Mouse (Mus musculus) adipocyte (in vitro differentiated cells): ENCODE results near the gene Prr23a3.

ENCODE experiments used
- DNase-seq: peaks from one replicate; pipeline ENCODE4 v3.0.0-alpha.2; 2016; ENCODE audit warnings: low spot score

The Prr23a3 gene

GRCm38 (mm10) chr9:98864571-98864970 lies at the start of gene Prr23a3:
Gene Prr23a3 (plus strand): TSS chr9:98864767.
- no peak for DNase-seq

DNA sequence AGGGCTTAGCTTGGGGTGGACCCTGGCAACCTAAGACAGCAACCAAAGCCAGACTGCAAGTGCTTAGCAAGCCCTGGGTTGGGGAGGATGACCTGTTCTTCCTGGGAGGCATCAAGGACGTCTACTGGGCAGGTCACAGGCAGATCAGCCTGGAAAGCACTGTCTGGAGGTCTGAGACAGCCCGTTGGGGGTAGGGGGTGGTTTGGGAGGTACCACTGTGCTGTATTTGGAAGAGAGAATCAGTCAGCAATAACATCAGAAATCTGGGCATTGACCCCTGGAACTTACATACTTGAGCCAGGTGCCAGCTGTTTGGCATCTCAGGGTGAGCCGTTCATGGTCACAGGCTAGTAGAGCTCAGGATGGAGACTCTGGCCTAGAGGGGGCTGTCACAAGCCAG lies 48.5 kb upstream of the Prr23a3 start:
- DNase-seq: no peak

DNA sequence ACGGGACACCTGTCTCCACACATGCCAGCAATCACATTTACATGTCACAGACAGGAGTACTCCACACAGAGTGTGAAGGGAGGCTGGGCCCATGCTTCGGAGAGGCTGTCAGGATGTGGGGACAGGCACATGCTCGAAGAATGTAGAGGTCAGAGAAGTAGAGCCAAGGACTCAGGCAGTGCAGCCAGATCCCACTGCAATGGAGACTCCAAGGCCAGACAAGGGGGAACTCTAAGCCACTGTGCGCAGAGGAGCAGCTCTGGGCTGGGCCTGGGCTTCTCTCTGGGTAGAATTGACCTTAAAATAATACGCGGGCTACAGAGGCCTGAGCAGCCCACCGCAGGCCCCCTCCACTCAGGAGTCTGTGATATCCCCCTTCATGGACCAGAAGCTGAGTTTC lies 47.0 kb upstream of the Prr23a3 start:
- no peak for DNase-seq

DNA sequence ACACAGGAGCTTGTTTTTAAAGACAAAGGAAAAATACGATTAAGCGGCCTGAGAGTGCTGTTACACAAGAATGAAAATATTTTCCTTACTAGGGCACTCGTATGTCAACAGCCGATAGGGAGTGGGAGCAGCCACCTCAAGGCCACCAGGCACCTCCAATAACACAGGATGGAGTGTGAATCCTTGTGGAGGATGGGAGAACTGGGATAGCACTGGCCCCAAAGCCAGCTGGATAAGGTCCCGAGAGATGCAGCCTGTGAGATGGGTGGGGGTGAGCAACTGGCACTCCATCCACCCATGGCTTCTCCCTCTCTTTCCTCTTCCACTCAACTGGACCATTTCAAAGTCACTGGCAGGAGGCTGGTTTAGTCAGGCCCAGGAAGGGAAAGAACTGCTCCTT lies 45.6 kb upstream of the Prr23a3 start:
- DNase-seq: no peak

DNA sequence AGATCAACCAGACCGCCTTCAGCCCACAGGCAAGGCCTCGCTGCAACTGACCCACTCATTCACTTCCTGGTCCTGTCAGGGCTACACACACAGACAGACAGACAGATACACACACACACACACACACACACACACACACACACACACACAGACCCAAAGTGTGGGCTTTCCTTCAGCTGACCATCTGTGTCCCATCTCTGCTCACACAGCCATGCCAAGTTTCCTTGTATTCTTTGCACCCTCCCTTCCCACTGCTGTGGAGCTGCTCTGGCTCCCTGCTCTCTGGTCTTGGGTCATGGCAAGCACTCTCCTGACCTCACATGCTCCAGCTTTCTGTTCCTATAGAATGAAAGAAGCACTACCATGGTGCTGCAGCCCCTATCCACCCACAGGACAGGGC lies 45.1 kb upstream of the Prr23a3 start:
- DNase-seq: no peak

DNA sequence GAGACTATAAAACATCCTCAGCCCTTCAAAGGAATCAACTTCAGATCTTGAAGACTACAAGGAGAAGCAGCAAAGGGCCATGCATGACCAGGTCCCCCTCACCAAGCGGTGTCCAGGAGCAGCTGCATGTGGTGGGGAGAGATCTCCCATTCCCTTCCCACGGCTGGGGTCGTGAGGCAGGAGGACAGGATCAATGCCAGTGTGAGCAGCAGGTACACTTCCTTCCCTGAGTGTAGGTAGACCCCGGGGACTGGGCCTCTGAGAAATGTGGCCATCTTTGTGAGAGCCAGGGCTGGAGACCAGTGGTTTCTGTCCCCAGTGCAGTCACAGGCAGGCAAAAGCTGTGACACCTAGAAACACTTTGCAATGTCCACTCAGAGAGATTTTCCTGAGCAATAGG lies 44.1 kb upstream of the Prr23a3 start:
- no peak for DNase-seq

GRCm38 (mm10) chr9:98821067-98821466 lies 43.5 kb upstream of the Prr23a3 start:
- no peak for DNase-seq

DNA sequence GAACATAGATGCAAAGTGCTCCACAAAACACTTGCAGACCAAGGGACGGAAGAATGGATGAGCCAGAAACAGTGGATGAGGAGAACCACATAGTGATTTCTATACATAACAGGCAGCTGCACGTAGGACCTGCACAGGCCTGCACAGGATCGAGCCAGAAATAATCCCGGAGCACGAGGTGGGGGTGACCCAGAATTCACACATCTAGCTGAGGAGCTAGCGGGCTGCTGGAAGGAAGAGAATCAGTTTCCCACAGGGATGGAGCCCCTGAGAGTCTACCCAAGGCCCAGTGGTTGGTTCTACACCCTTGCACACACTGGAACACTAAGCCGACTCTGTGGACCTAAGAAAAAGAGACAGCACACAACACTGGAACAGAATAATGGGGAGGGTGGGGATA lies 40.8 kb upstream of the Prr23a3 start:
- no peak for DNase-seq

DNA sequence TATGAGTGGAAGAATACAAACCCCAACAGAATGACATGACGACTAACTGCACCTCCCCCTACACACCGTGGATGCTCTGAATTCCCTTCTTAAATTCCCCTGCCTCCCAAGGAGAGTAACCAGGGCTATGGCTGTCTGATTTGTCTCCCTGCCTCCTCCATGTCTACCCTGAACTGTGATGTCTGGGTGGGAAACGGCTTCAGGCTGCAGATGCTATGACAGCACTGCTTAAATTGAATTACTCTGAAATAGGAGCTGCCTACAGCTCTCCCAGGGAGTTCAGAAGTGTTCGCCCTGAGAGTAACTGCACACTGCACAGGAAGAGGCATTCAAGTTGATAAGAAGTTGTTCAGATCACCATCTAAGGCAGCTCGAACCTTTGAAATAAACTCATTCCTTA lies 35.1 kb upstream of the Prr23a3 start:
- no peak for DNase-seq

GRCm38 (mm10) chr9:98837537-98838074 lies 27.0 kb upstream of the Prr23a3 start:
- no peak for DNase-seq

DNA sequence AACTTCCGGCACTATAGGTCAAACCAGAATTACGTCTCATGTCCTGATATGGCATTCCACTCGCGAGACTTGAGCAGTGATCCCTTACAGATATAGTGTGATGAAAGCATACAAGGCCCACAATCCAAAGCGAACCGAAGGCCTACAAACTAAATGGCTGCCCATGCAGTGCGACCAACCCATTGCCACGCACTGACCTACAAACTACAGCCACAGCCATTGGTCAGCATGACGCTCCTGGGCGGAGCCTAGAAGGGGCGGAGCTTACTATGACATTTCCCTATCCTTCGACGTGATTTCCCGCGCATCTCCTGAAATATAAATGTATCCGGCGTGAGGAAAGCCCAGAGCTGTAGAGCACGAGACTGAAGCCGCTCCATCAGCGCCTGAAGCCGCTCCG lies 22.4 kb upstream of the Prr23a3 start, which contains the start of gene Prr23a1:
TSS of gene Prr23a1 (plus strand) at position 387 of the 400 bp plus-strand sequence.
- DNase-seq: no peak

GRCm38 (mm10) chr9:98856210-98856609 lies 8.4 kb upstream of the Prr23a3 start, which contains the start of gene Prr23a2:
Gene Prr23a2 (plus strand): TSS chr9:98856494.
- no peak for DNase-seq

GRCm38 (mm10) chr9:98863463-98863862 lies 1.1 kb upstream of the Prr23a3 start:
- DNase-seq: no peak

DNA sequence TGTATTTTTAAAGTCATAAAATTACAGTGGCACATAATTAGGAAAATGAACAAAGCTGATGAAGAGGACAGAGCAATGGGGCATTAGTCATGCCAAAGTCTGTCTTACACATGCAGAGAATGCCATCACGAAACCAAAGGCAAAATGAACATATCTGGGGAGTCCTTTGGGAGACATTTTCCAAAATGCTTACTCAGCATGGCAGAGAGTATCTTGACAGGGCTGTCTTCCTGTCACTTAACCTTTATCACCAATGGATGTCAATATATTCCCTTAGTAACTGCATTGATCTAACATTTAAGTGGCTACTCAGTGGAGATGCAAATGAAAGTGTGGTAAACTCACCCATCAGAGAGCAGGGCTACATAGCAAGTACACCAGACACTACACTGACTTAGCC lies 36.9 kb downstream of the Prr23a3 start:
- DNase-seq: no peak

- no peak for DNase-seq
These were observed 38.3 kb downstream of the Prr23a3 start, which contains the start of gene 7420426K07Rik for GRCm38 (mm10) chr9:98902819-98903218. Gene 7420426K07Rik (plus strand): TSS chr9:98903119.
